Mouse (Mus musculus): ENCODE measurements at regions not wholly inside any gene's neighbourhood (a gene's known extent, or its start where the extent isn't known, plus 50 kb on each side); places are given as distances from the start of the nearest gene placed in this dataset.

GRCm38 (mm10) chr13:99782883-99783721, 117.8 kb downstream of the Cartpt start:
- no peak for DNase-seq (ENCODE audit: low spot score in 2 of 2)
- intact Hi-C loops (cut with DNase I), result no loop called here

- DNase-seq (ENCODE audit: low spot score in 2 of 2), result no peak
- intact Hi-C loops (cut with DNase I), result no loop called here
These were observed 119.3 kb downstream of the Cartpt start for GRCm38 (mm10) chr13:99781616-99782015.

GRCm38 (mm10) chr13:99780751-99781460, 120.0 kb downstream of the Cartpt start:
- peak in 1 of 2 experiments; percentile 9 for DNase-seq (ENCODE audit: low spot score in 2 of 2)
- intact Hi-C loops (cut with DNase I), result no loop called here

- DNase-seq (ENCODE audit: low spot score in 2 of 2), result no peak
- intact Hi-C loops (cut with DNase I), result no loop called here
These were observed 122.1 kb downstream of the Cartpt start for GRCm38 (mm10) chr13:99778747-99779146.

GRCm38 (mm10) chr13:99777736-99778135, 123.2 kb downstream of the Cartpt start:
- intact Hi-C loops (cut with DNase I), result no loop called here
- DNase-seq (ENCODE audit: low spot score in 2 of 2), result no peak

GRCm38 (mm10) chr13:99765965-99766364, 134.9 kb downstream of the Cartpt start:
- no peak for DNase-seq (ENCODE audit: low spot score in 2 of 2)
- intact Hi-C loops (cut with DNase I), result no loop called here

GRCm38 (mm10) chr13:99764764-99765163, 136.1 kb downstream of the Cartpt start:
- no peak for DNase-seq (ENCODE audit: low spot score in 2 of 2)
- intact Hi-C loops (cut with DNase I), result no loop called here

- intact Hi-C loops (cut with DNase I), result no loop called here
- DNase-seq (ENCODE audit: low spot score in 2 of 2), result no peak
These were observed 136.7 kb downstream of the Cartpt start for GRCm38 (mm10) chr13:99764097-99764714.

GRCm38 (mm10) chr13:99761843-99762242, 139.0 kb downstream of the Cartpt start:
- DNase-seq (ENCODE audit: low spot score in 2 of 2), result peak; percentile 80 to 99

GRCm38 (mm10) chr13:99761423-99761822, 139.5 kb downstream of the Cartpt start:
- DNase-seq (ENCODE audit: low spot score in 2 of 2), result no peak
- intact Hi-C loops (cut with DNase I), result loop anchor here (2.0 kb wide), 1 partner anchor 123 kb away; no protein-coding TSS in a partner anchor

More at GRCm38 (mm10) chr13:99761843-99762242, 139.0 kb downstream of the Cartpt start:
- intact Hi-C loops (cut with DNase I), result loop anchor here (1.0 to 2.0 kb wide), 5 partner anchors 23 to 395 kb away; partner anchors contain the start of gene Map1b

- intact Hi-C loops (cut with DNase I), result loop anchor here (2.0 kb wide), 1 partner anchor 122 kb away; no protein-coding TSS in a partner anchor
- no peak for DNase-seq (ENCODE audit: low spot score in 2 of 2)
These were observed 140.2 kb downstream of the Cartpt start for GRCm38 (mm10) chr13:99760646-99761045.

- intact Hi-C loops (cut with DNase I), result loop anchor here (2.0 kb wide), 1 partner anchor 121 kb away; no protein-coding TSS in a partner anchor
- no peak for DNase-seq (ENCODE audit: low spot score in 2 of 2)
These were observed 141.4 kb downstream of the Cartpt start for GRCm38 (mm10) chr13:99759256-99760044.

- no peak for DNase-seq (ENCODE audit: low spot score in 2 of 2)
- intact Hi-C loops (cut with DNase I), result no loop called here
These were observed 146.2 kb downstream of the Cartpt start for GRCm38 (mm10) chr13:99754701-99755100.

GRCm38 (mm10) chr13:99754251-99754652, 146.6 kb downstream of the Cartpt start:
- DNase-seq (ENCODE audit: low spot score in 2 of 2), result peak in 1 of 2 experiments; percentile 35
- intact Hi-C loops (cut with DNase I), result no loop called here

- intact Hi-C loops (cut with DNase I), result no loop called here
- no peak for DNase-seq (ENCODE audit: low spot score in 2 of 2)
These were observed 147.4 kb downstream of the Cartpt start for GRCm38 (mm10) chr13:99753526-99753925.

- intact Hi-C loops (cut with DNase I), result no loop called here
- no peak for DNase-seq (ENCODE audit: low spot score in 2 of 2)
These were observed 150.2 kb downstream of the Cartpt start for GRCm38 (mm10) chr13:99750729-99751128.

GRCm38 (mm10) chr13:99749342-99749741, 151.5 kb downstream of the Cartpt start:
- DNase-seq (ENCODE audit: low spot score in 2 of 2), result peak in 1 of 2 experiments; percentile 37
- intact Hi-C loops (cut with DNase I), result no loop called here

- intact Hi-C loops (cut with DNase I), result no loop called here
- peak in 1 of 2 experiments; percentile 57 for DNase-seq (ENCODE audit: low spot score in 2 of 2)
These were observed 152.8 kb downstream of the Cartpt start for GRCm38 (mm10) chr13:99748128-99748527.

- DNase-seq (ENCODE audit: low spot score in 2 of 2), result no peak
- intact Hi-C loops (cut with DNase I), result no loop called here
These were observed 155.4 kb downstream of the Cartpt start for GRCm38 (mm10) chr13:99745526-99745925.

Measured in left cerebral cortex, postnatal 25 days (tissue).